Mouse (Mus musculus) spleen, adult 2 months (tissue): ENCODE data around the gene Arrb2. TPM values are rescaled to one million over a fixed set of nuclear protein-coding genes. Genes with fewer than 3 reads are reported as not detected.

Experiments
- DNase-seq, 2 experiments: peaks; one replicate each; pipeline versions ENCODE4 v3.0.0 to v3.0.0-alpha.2; 2012 to 2021; ENCODE audit warnings: low spot score in 2 of 2, low read depth in 1 of 2
- H3K27ac ChIP-seq: fragments of 200-500 bp; 2 replicates; pipeline ENCODE4 v1.5.1; 2012; ENCODE audit warnings: low read length, inconsistent platforms; ENCODE audit not compliant: insufficient read depth
- H3K27me3 ChIP-seq: fragments of 200-500 bp; 2 replicates; pipeline ENCODE4 v1.6.1; 2012; ENCODE audit warnings: mild to moderate bottlenecking, moderate library complexity, low read length, inconsistent platforms; ENCODE audit not compliant: control insufficient read depth, insufficient read depth
- H3K36me3 ChIP-seq: fragments of 200-500 bp; 2 replicates; pipeline ENCODE4 v1.6.1; 2012; ENCODE audit warnings: mild to moderate bottlenecking, low read length, inconsistent platforms; ENCODE audit not compliant: control insufficient read depth, insufficient read depth
- H3K4me1 ChIP-seq: fragments of 200-500 bp; 2 replicates; pipeline ENCODE4 v1.6.1; 2011; ENCODE audit warnings: inconsistent platforms; ENCODE audit not compliant: control insufficient read depth, insufficient read depth, insufficient read length
- H3K4me3 ChIP-seq: fragments of 200-500 bp; 2 replicates; pipeline ENCODE4 v1.5.1; 2011; ENCODE audit warnings: mild to moderate bottlenecking, inconsistent platforms; ENCODE audit not compliant: insufficient read depth, insufficient read length; ENCODE audit errors: extremely low read depth
- CTCF ChIP-seq: fragments of 200-500 bp; IDR thresholded peaks from 2 replicates; pipeline ENCODE4 v1.5.1; 2011; ENCODE audit warnings: mild to moderate bottlenecking, inconsistent platforms; ENCODE audit not compliant: insufficient read depth, insufficient read length, insufficient replicate concordance; ENCODE audit errors: extremely low read depth
- POLR2A ChIP-seq: fragments of 200-500 bp; IDR thresholded peaks from 2 replicates; pipeline ENCODE4 v1.6.1; 2011; ENCODE audit warnings: low read depth, low read length, inconsistent platforms
- WGBS: fragments of 180-500 bp; shearing (Covaris S2); methylation state at CpG from one replicate; pipeline ENCODE4 v1.1.7; 2018; 5-methylcytosine and 5-hydroxymethylcytosine counted together
- polyA plus RNA-seq: library from polyadenylated mRNA; depleted of rRNA; stranded (reverse); fragments of >200 nt; gene quantifications from 2 replicates; pipeline ENCODE4 v1.2.3, GENCODE M21; 2012

The Arrb2 gene
- polyA plus RNA-seq, 1 experiment: 145 TPM

DNA sequence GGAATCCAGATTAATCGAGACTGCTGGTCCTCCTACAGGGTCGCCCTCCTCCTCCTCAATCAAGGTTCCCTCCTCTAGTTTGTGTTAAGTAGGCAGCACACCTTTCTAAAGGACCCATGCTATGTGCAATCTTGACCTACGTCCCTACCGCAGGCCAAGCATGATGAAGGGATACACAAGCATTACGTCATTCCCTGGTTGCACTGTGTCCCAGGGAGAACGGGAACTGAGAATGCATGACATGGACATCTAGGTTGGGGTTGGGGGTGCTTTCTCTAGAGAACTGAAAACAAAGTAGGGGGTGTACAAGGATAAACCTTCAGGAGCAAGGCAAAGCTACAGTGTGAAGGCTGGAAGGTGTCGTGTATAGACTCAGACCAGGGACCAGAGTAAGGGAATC lies 9.4 kb downstream of the Arrb2 start:
- Histone ChIP-seq H3K36me3 (peaks cover 36% of the 10 kb centered on the region), H3K27ac (no peak overlapping the region), H3K4me1 (peaks cover 6% of the 10 kb centered on the region), H3K4me3 (no peak overlapping the region), H3K27me3 (no peaks in the 10 kb centered on the region)
- TF ChIP-seq CTCF: no peak
- no peak for TF ChIP-seq POLR2A
- WGBS: 89% methylated on average over 7 of the region's 7 CpGs
- no peak for DNase-seq

DNA sequence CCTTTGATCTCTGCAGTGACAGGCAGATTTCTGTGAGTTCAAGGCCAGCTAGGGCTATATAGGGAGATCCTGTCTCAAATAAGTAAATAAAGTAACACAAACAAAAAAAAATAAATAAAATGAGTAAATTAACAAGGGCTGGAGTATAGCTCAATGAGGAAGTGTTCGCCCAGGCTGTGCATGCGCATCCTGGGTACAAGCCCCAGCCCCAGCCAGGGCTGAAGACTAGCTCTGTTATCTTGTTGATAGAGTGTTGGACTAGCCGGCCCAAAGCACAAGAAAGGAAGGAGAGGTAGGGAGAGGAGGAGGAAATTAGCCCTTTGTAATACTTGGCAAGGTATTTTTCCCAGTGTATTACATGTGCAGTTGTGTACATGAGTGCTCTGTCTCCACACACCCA lies 11.5 kb downstream of the Arrb2 start:
- 79% methylated on average over 3 of the region's 3 CpGs for WGBS
- H3K27me3 ChIP-seq: no peaks in the 10 kb centered on the region
- H3K4me1 ChIP-seq: peaks cover 10% of the 10 kb centered on the region
- DNase-seq: no peak
- no peak for TF ChIP-seq POLR2A
- no peak for TF ChIP-seq CTCF
- no peak overlapping the region for H3K27ac ChIP-seq
- H3K4me3 ChIP-seq: no peak overlapping the region
- H3K36me3 ChIP-seq: peaks cover 19% of the 10 kb centered on the region

DNA sequence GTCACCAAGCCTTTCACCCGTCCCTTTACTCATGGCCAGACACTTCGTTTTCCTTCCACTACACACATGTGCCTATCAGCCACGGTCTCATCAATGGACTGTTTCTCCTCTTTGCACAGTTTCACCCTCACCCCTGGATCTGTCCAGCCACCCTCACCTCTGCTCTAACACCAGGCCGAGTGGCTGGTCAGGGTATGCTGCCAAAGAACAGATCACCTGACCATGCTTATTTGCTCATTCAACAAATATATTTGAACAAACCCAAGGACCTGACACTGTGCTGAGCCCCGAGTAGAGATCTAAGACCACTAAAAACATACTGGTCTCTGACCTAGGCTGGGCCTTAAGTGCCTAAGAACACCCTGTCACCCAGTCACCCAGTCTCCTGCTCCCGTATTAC lies 12.2 kb downstream of the Arrb2 start:
- Histone ChIP-seq H3K27me3 (no peaks in the 10 kb centered on the region), H3K4me3 (no peak overlapping the region), H3K27ac (no peak overlapping the region), H3K36me3 (peaks cover 12% of the 10 kb centered on the region), H3K4me1 (peaks cover 10% of the 10 kb centered on the region)
- WGBS: 87% methylated on average over 6 of the region's 6 CpGs
- TF ChIP-seq POLR2A (no peak), CTCF (no peak)
- no peak for DNase-seq

DNA sequence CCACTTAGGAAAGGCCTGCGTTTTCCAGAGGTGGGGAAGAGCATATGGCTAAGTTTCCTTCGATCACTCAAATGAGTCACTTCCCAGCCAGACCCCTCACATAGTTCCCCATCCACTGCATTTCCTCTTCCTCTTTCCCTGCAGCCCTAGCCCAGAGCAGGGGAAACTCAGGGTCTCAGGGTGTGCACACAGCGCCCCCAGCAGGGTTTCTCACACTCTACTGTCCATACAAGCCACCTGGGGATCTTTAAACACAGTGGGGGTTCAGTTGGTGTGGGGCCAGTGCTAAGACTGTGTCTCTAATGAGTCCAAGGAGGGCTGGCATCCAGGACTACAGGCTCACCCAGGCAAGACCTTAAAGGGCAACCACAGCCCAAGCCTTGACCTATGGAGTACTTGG lies 14.3 kb downstream of the Arrb2 start:
- WGBS: 29% methylated on average over 3 of the region's 3 CpGs
- Histone ChIP-seq H3K27ac (peak overlapping the region; percentile 68), H3K4me1 (peaks cover 10% of the 10 kb centered on the region), H3K27me3 (no peaks in the 10 kb centered on the region), H3K36me3 (peaks cover 1% of the 10 kb centered on the region; the same call in 1 of the 2 replicates), H3K4me3 (no peak overlapping the region)
- no peak for DNase-seq
- TF ChIP-seq CTCF (no peak), POLR2A (no peak)

DNA sequence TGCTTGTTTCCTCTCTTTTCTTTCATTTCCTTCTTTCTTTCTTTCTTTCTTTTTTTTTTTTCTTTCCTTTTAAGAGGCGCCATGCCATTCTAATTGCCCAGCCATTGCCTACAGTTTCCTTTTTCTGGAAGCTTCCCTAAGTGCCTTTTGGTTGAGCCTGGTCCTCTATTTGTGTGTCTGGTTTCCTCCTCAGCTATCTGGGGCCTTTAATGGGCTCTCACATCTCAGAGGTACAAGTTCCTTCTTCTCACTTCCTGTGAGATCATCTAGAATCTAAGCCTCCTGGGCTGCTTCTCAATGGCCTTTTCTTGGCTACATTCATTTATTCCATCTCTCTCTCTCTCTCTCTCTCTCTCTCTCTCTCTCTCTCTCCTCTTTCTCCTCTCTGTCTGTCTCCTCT lies 14.9 kb downstream of the Arrb2 start:
- Histone ChIP-seq H3K4me3 (no peak overlapping the region), H3K36me3 (no peaks in the 10 kb centered on the region), H3K27me3 (no peaks in the 10 kb centered on the region), H3K27ac (peak overlapping the region; percentile 68), H3K4me1 (peaks cover 10% of the 10 kb centered on the region)
- TF ChIP-seq POLR2A (no peak), CTCF (no peak)
- no peak for DNase-seq
- WGBS: 14% methylated on average over 1 of the region's 1 CpGs

DNA sequence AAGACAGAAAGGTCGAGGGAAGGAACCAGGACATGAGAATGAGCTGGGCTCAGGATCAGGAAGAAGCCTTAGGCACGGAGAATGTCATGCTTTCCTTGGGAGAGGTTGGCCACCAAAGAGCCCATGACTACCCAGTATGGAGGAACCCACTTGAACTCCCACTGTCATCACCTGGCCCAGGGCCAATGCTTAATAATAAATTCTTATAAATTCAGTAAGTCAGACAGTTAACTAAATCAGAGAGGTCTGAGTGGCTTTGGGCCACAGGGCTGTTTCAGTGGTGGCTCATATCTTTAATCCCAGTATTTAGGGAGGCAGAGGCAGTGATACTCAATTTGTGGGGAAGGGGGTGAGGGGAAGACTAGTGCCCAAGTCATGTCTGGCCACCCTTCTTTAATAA lies 18.5 kb downstream of the Arrb2 start:
- H3K4me3 ChIP-seq: no peak overlapping the region

DNA sequence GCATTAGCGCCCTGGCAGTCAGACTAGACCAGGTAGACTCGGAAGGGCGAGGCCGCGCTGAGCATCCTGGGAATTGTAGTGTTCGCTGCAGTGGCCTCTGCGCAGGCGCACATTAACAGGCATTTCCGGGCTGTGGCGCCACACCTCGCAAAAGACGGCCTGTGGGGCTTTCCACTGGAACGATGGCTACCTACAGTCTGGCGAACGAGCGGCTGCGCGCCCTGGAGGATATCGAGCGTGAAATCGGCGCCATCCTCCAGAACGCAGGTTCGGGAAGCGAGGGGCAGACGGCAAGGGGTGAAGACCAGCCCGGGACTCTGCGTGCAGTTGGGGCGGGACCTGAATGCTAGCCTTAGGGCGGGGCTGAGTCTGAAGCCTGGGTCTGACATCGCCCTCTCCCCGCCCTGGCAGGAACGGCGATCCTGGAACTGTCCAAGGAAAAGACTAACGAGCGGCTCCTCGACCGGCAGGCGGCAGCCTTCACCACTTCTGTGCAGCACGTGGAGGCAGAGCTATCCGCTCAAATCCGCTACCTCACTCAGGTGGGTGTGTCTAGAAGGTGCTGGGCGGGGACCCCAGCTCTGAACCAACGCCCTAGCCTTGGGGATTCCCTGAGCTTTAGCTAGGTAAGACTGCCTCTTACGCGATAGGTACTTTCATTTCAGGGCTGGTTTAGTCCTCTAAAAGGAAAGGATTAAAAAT lies 19.5 kb downstream of the Arrb2 start, which contains the start of gene Med11:
TSS of gene Med11 (plus strand) at position 123 of the 702 bp plus-strand sequence.
- Histone ChIP-seq H3K27me3 (no peaks in the 10 kb centered on the region), H3K36me3 (peaks cover 2% of the 10 kb centered on the region; the same call in 1 of the 2 replicates), H3K4me3 (peak within 1 kb of the TSS; percentile 79), H3K4me1 (peaks cover 12% of the 10 kb centered on the region), H3K27ac (peak within 1 kb of the TSS; percentile 97)
- peak; percentile 91 to 93 for DNase-seq
- peak; percentile 74 for TF ChIP-seq POLR2A
- peak; percentile 65; the same call in 1 of the 2 replicates for TF ChIP-seq CTCF
- WGBS: under 1% methylated on average over 46 of the region's 46 CpGs

More for the DNA sequence above, 18.5 kb downstream of the Arrb2 start:
- H3K36me3 ChIP-seq: peaks cover 2% of the 10 kb centered on the region; the same call in 1 of the 2 replicates
- peaks cover 16% of the 10 kb centered on the region for H3K4me1 ChIP-seq
- WGBS: 85% methylated on average over 2 of the region's 2 CpGs
- H3K27ac ChIP-seq: no peak overlapping the region
- TF ChIP-seq CTCF (no peak), POLR2A (no peak)
- no peaks in the 10 kb centered on the region for H3K27me3 ChIP-seq
- no peak for DNase-seq
